Mouse (Mus musculus): ENCODE measurements at regions not wholly inside any gene's neighbourhood (a gene's known extent, or its start where the extent isn't known, plus 50 kb on each side); places are given as distances from the start of the nearest gene placed in this dataset.

- WGBS, result 44% methylated on average over 2 of the region's 2 CpGs
- no peaks in the 10 kb centered on the region for H3K36me3 ChIP-seq (ENCODE audit: insufficient read depth)
These were observed 397.6 kb upstream of the Jag1 start for GRCm38 (mm10) chr2:137513895-137514506.

GRCm38 (mm10) chr2:137510671-137511235 lies 394.3 kb upstream of the Jag1 start:
- Histone ChIP-seq H3K27me3 (ENCODE audit: insufficient read depth, low read length) (no peaks in the 10 kb centered on the region), H3K4me2 (ENCODE audit: low read depth) (no peak overlapping the region), H3K4me1 (ENCODE audit: insufficient read depth) (no peaks in the 10 kb centered on the region), H3K9ac (no peak overlapping the region), H3K27ac (ENCODE audit: low read depth, low read length) (no peak overlapping the region), H3K36me3 (ENCODE audit: insufficient read depth) (no peaks in the 10 kb centered on the region), H3K4me3 (ENCODE audit: low read depth, low read length) (no peak overlapping the region), H3K9me3 (ENCODE audit: low read length) (no peaks in the 10 kb centered on the region)
- 80% methylated on average over 3 of the region's 3 CpGs for WGBS
- no peak for TF ChIP-seq CTCF (IDR thresholded peaks at IDR 0.05; ENCODE audit: low read depth)
- ATAC-seq (no peak), DNase-seq (no peak)

More at GRCm38 (mm10) chr2:137513895-137514506, 397.6 kb upstream of the Jag1 start:
- Histone ChIP-seq H3K4me2 (ENCODE audit: low read depth) (no peak overlapping the region), H3K9ac (no peak overlapping the region), H3K4me1 (ENCODE audit: insufficient read depth) (no peaks in the 10 kb centered on the region), H3K9me3 (ENCODE audit: low read length) (no peaks in the 10 kb centered on the region), H3K27ac (ENCODE audit: low read depth, low read length) (no peak overlapping the region), H3K4me3 (ENCODE audit: low read depth, low read length) (no peak overlapping the region), H3K27me3 (ENCODE audit: insufficient read depth, low read length) (no peaks in the 10 kb centered on the region)
- TF ChIP-seq CTCF (IDR thresholded peaks at IDR 0.05; ENCODE audit: low read depth), result no peak
- DNase-seq, result no peak
- ATAC-seq, result no peak

- 80% methylated on average over 1 of the region's 1 CpGs for WGBS
- DNase-seq (no peak), ATAC-seq (no peak)
- no peak overlapping the region for H3K4me3 ChIP-seq (ENCODE audit: low read depth, low read length)
- H3K9ac ChIP-seq, result no peak overlapping the region
- no peak overlapping the region for H3K4me2 ChIP-seq (ENCODE audit: low read depth)
- TF ChIP-seq CTCF (IDR thresholded peaks at IDR 0.05; ENCODE audit: low read depth), result no peak
- H3K4me1 ChIP-seq (ENCODE audit: insufficient read depth), result no peaks in the 10 kb centered on the region
- H3K27me3 ChIP-seq (ENCODE audit: insufficient read depth, low read length), result no peaks in the 10 kb centered on the region
- H3K27ac ChIP-seq (ENCODE audit: low read depth, low read length), result no peak overlapping the region
- no peaks in the 10 kb centered on the region for H3K9me3 ChIP-seq (ENCODE audit: low read length)
- H3K36me3 ChIP-seq (ENCODE audit: insufficient read depth), result no peaks in the 10 kb centered on the region
These were observed 384.8 kb upstream of the Jag1 start for GRCm38 (mm10) chr2:137501236-137501635.

- H3K9ac ChIP-seq, result no peak overlapping the region
- H3K9me3 ChIP-seq (ENCODE audit: low read length), result no peaks in the 10 kb centered on the region
- DNase-seq (no peak), ATAC-seq (no peak)
- H3K4me2 ChIP-seq (ENCODE audit: low read depth), result no peak overlapping the region
- H3K4me3 ChIP-seq (ENCODE audit: low read depth, low read length), result no peak overlapping the region
- H3K27ac ChIP-seq (ENCODE audit: low read depth, low read length), result no peak overlapping the region
- H3K27me3 ChIP-seq (ENCODE audit: insufficient read depth, low read length), result no peaks in the 10 kb centered on the region
- no peaks in the 10 kb centered on the region for H3K36me3 ChIP-seq (ENCODE audit: insufficient read depth)
- 70% methylated on average over 2 of the region's 2 CpGs for WGBS
- no peaks in the 10 kb centered on the region for H3K4me1 ChIP-seq (ENCODE audit: insufficient read depth)
- TF ChIP-seq CTCF (IDR thresholded peaks at IDR 0.05; ENCODE audit: low read depth), result no peak
These were observed 381.2 kb upstream of the Jag1 start for GRCm38 (mm10) chr2:137497616-137498015.

GRCm38 (mm10) chr2:137493600-137493999 lies 377.2 kb upstream of the Jag1 start:
- H3K9me3 ChIP-seq (ENCODE audit: low read length), result no peaks in the 10 kb centered on the region
- H3K36me3 ChIP-seq (ENCODE audit: insufficient read depth), result no peaks in the 10 kb centered on the region
- WGBS, result 87% methylated on average over 5 of the region's 5 CpGs
- no peak overlapping the region for H3K4me3 ChIP-seq (ENCODE audit: low read depth, low read length)
- TF ChIP-seq CTCF (IDR thresholded peaks at IDR 0.05; ENCODE audit: low read depth), result no peak
- ATAC-seq, result no peak
- H3K4me1 ChIP-seq (ENCODE audit: insufficient read depth), result no peaks in the 10 kb centered on the region
- H3K9ac ChIP-seq, result no peak overlapping the region
- no peak overlapping the region for H3K4me2 ChIP-seq (ENCODE audit: low read depth)
- DNase-seq, result no peak
- no peaks in the 10 kb centered on the region for H3K27me3 ChIP-seq (ENCODE audit: insufficient read depth, low read length)
- H3K27ac ChIP-seq (ENCODE audit: low read depth, low read length), result no peak overlapping the region

GRCm38 (mm10) chr2:137489181-137489682 lies 372.8 kb upstream of the Jag1 start:
- Histone ChIP-seq H3K9me3 (ENCODE audit: low read length) (no peaks in the 10 kb centered on the region), H3K27ac (ENCODE audit: low read depth, low read length) (no peak overlapping the region), H3K36me3 (ENCODE audit: insufficient read depth) (no peaks in the 10 kb centered on the region), H3K4me3 (ENCODE audit: low read depth, low read length) (no peak overlapping the region), H3K4me1 (ENCODE audit: insufficient read depth) (no peaks in the 10 kb centered on the region), H3K4me2 (ENCODE audit: low read depth) (no peak overlapping the region), H3K9ac (no peak overlapping the region), H3K27me3 (ENCODE audit: insufficient read depth, low read length) (no peaks in the 10 kb centered on the region)
- no peak for ATAC-seq
- no peak for DNase-seq
- 64% methylated on average over 5 of the region's 5 CpGs for WGBS
- TF ChIP-seq CTCF (IDR thresholded peaks at IDR 0.05; ENCODE audit: low read depth), result no peak

- Histone ChIP-seq H3K4me2 (ENCODE audit: low read depth) (no peak overlapping the region), H3K36me3 (ENCODE audit: insufficient read depth) (no peaks in the 10 kb centered on the region), H3K4me3 (ENCODE audit: low read depth, low read length) (no peak overlapping the region), H3K4me1 (ENCODE audit: insufficient read depth) (no peaks in the 10 kb centered on the region), H3K9ac (no peak overlapping the region), H3K27me3 (ENCODE audit: insufficient read depth, low read length) (no peaks in the 10 kb centered on the region), H3K27ac (ENCODE audit: low read depth, low read length) (no peak overlapping the region), H3K9me3 (ENCODE audit: low read length) (no peaks in the 10 kb centered on the region)
- WGBS, result 48% methylated on average over 1 of the region's 1 CpGs
- no peak for DNase-seq
- no peak for TF ChIP-seq CTCF (IDR thresholded peaks at IDR 0.05; ENCODE audit: low read depth)
- no peak for ATAC-seq
These were observed 352.3 kb upstream of the Jag1 start for GRCm38 (mm10) chr2:137468769-137469168.
